Mouse (Mus musculus): ENCODE measurements around the gene Calb2. TPM values are rescaled to one million over a fixed set of nuclear protein-coding genes. Genes with fewer than 3 reads are reported as not detected.
A peak's percentile ranks its signal among the peaks of the same experiment; 100 is the strongest.

Calb2 gene
- not detected in 2 replicates for polyA plus RNA-seq (2015; fragmentation: Nextera tagmentation; extraction: Ambion mirVana)

- no peak within 1 kb of the TSS for H3K4me2 ChIP-seq (ENCODE audit: low read depth, low read length)
- H3K27me3 ChIP-seq (replicated peaks; ENCODE audit: control insufficient read depth, insufficient read depth, low read length), result peaks cover 25% of the 10 kb centered on the region
- H3K4me3 ChIP-seq (ENCODE audit: low read length), result no peak within 1 kb of the TSS
- H3K27ac ChIP-seq (ENCODE audit: low read length), result no peak within 1 kb of the TSS
- H3K9me3 ChIP-seq (ENCODE audit: control insufficient read depth, low read length), result no peaks in the 10 kb centered on the region
- H3K9ac ChIP-seq (ENCODE audit: low read depth, low read length), result no peak within 1 kb of the TSS
- no peaks in the 10 kb centered on the region for H3K4me1 ChIP-seq (ENCODE audit: control insufficient read depth, insufficient read depth, low read length)
- WGBS, result under 1% methylated on average over 33 of the region's 33 CpGs
- no peaks in the 10 kb centered on the region for H3K36me3 ChIP-seq (ENCODE audit: control insufficient read depth, insufficient read depth, low read length)
- peak; percentile 64; the same call in 1 of the 2 replicates for ATAC-seq
Measured at GRCm38 (mm10) chr8:110168046-110168445, at the start of gene Calb2. Calb2 (minus strand) TSS chr8:110168210.

GRCm38 (mm10) chr8:110217681-110218131, 49.7 kb upstream of the Calb2 start:
- Histone ChIP-seq H3K4me1 (ENCODE audit: control insufficient read depth, insufficient read depth, low read length) (peaks cover 4% of the 10 kb centered on the region; the same call in 1 of the 2 replicates), H3K36me3 (ENCODE audit: control insufficient read depth, insufficient read depth, low read length) (peaks cover 11% of the 10 kb centered on the region; the same call in 1 of the 2 replicates), H3K27ac (ENCODE audit: low read length) (no peak overlapping the region), H3K4me3 (ENCODE audit: low read length) (peak overlapping the region; percentile 54), H3K27me3 (replicated peaks; ENCODE audit: control insufficient read depth, insufficient read depth, low read length) (no peaks in the 10 kb centered on the region), H3K4me2 (ENCODE audit: low read depth, low read length) (peak overlapping the region; percentile 71), H3K9ac (ENCODE audit: low read depth, low read length) (peak overlapping the region; percentile 57), H3K9me3 (ENCODE audit: control insufficient read depth, low read length) (no peaks in the 10 kb centered on the region)
- WGBS, result under 1% methylated on average over 42 of the region's 43 CpGs
- peak; percentile 100 for ATAC-seq

GRCm38 (mm10) chr8:110217198-110217597, 49.2 kb upstream of the Calb2 start:
- peaks cover 9% of the 10 kb centered on the region; the same call in 1 of the 2 replicates for H3K36me3 ChIP-seq (ENCODE audit: control insufficient read depth, insufficient read depth, low read length)
- peak; percentile 38 for ATAC-seq

GRCm38 (mm10) chr8:110216253-110216652, 48.2 kb upstream of the Calb2 start:
- Histone ChIP-seq H3K4me1 (ENCODE audit: control insufficient read depth, insufficient read depth, low read length) (peaks cover 4% of the 10 kb centered on the region; the same call in 1 of the 2 replicates), H3K36me3 (ENCODE audit: control insufficient read depth, insufficient read depth, low read length) (0 out of 2 replicates have a peak, but pooled peaks cover under 1% of the 10 kb centered on the region), H3K27me3 (replicated peaks; ENCODE audit: control insufficient read depth, insufficient read depth, low read length) (no peaks in the 10 kb centered on the region), H3K4me2 (ENCODE audit: low read depth, low read length) (no peak overlapping the region), H3K9ac (ENCODE audit: low read depth, low read length) (no peak overlapping the region), H3K4me3 (ENCODE audit: low read length) (no peak overlapping the region), H3K9me3 (ENCODE audit: control insufficient read depth, low read length) (no peaks in the 10 kb centered on the region), H3K27ac (ENCODE audit: low read length) (no peak overlapping the region)
- no peak for ATAC-seq
- 72% methylated on average over 5 of the region's 5 CpGs for WGBS

More at GRCm38 (mm10) chr8:110217198-110217597, 49.2 kb upstream of the Calb2 start:
- no peak overlapping the region for H3K9ac ChIP-seq (ENCODE audit: low read depth, low read length)
- peaks cover 4% of the 10 kb centered on the region; the same call in 1 of the 2 replicates for H3K4me1 ChIP-seq (ENCODE audit: control insufficient read depth, insufficient read depth, low read length)
- H3K4me3 ChIP-seq (ENCODE audit: low read length), result peak overlapping the region; percentile 54
- H3K27me3 ChIP-seq (replicated peaks; ENCODE audit: control insufficient read depth, insufficient read depth, low read length), result no peaks in the 10 kb centered on the region
- no peak overlapping the region for H3K27ac ChIP-seq (ENCODE audit: low read length)
- H3K4me2 ChIP-seq (ENCODE audit: low read depth, low read length), result peak overlapping the region; percentile 60
- 31% methylated on average over 5 of the region's 5 CpGs for WGBS
- H3K9me3 ChIP-seq (ENCODE audit: control insufficient read depth, low read length), result no peaks in the 10 kb centered on the region

GRCm38 (mm10) chr8:110215365-110215764, 47.4 kb upstream of the Calb2 start, which contains the start of gene Cmtr2:
Cmtr2 (plus strand) TSS chr8:110215665.
- no peak within 1 kb of the TSS for H3K9ac ChIP-seq (ENCODE audit: low read depth, low read length)
- H3K9me3 ChIP-seq (ENCODE audit: control insufficient read depth, low read length), result no peaks in the 10 kb centered on the region
- no peak for ATAC-seq
- no peak within 1 kb of the TSS for H3K4me3 ChIP-seq (ENCODE audit: low read length)
- H3K36me3 ChIP-seq (ENCODE audit: control insufficient read depth, insufficient read depth, low read length), result no peaks in the 10 kb centered on the region
- no peak within 1 kb of the TSS for H3K27ac ChIP-seq (ENCODE audit: low read length)
- H3K4me2 ChIP-seq (ENCODE audit: low read depth, low read length), result no peak within 1 kb of the TSS
- H3K4me1 ChIP-seq (ENCODE audit: control insufficient read depth, insufficient read depth, low read length), result peaks cover 4% of the 10 kb centered on the region; the same call in 1 of the 2 replicates
- no peaks in the 10 kb centered on the region for H3K27me3 ChIP-seq (replicated peaks; ENCODE audit: control insufficient read depth, insufficient read depth, low read length)
- 70% methylated on average over 7 of the region's 7 CpGs for WGBS

GRCm38 (mm10) chr8:110201806-110202205, 33.8 kb upstream of the Calb2 start:
- no peak for ATAC-seq

GRCm38 (mm10) chr8:110196678-110197077, 28.7 kb upstream of the Calb2 start:
- Histone ChIP-seq H3K27ac (ENCODE audit: low read length) (no peak overlapping the region), H3K4me1 (ENCODE audit: control insufficient read depth, insufficient read depth, low read length) (no peaks in the 10 kb centered on the region), H3K36me3 (ENCODE audit: control insufficient read depth, insufficient read depth, low read length) (no peaks in the 10 kb centered on the region), H3K9ac (ENCODE audit: low read depth, low read length) (no peak overlapping the region), H3K4me3 (ENCODE audit: low read length) (no peak overlapping the region), H3K27me3 (replicated peaks; ENCODE audit: control insufficient read depth, insufficient read depth, low read length) (no peaks in the 10 kb centered on the region), H3K4me2 (ENCODE audit: low read depth, low read length) (no peak overlapping the region), H3K9me3 (ENCODE audit: control insufficient read depth, low read length) (no peaks in the 10 kb centered on the region)
- WGBS, result 0% methylated on average over 5 of the region's 5 CpGs
- no peak for ATAC-seq

More at GRCm38 (mm10) chr8:110201806-110202205, 33.8 kb upstream of the Calb2 start:
- Histone ChIP-seq H3K4me3 (ENCODE audit: low read length) (no peak overlapping the region), H3K27me3 (replicated peaks; ENCODE audit: control insufficient read depth, insufficient read depth, low read length) (no peaks in the 10 kb centered on the region), H3K36me3 (ENCODE audit: control insufficient read depth, insufficient read depth, low read length) (no peaks in the 10 kb centered on the region), H3K4me1 (ENCODE audit: control insufficient read depth, insufficient read depth, low read length) (no peaks in the 10 kb centered on the region), H3K9ac (ENCODE audit: low read depth, low read length) (no peak overlapping the region), H3K4me2 (ENCODE audit: low read depth, low read length) (no peak overlapping the region), H3K9me3 (ENCODE audit: control insufficient read depth, low read length) (no peaks in the 10 kb centered on the region), H3K27ac (ENCODE audit: low read length) (no peak overlapping the region)
- WGBS, result 33% methylated on average over 11 of the region's 11 CpGs

- no peak overlapping the region for H3K27ac ChIP-seq (ENCODE audit: low read length)
- H3K4me2 ChIP-seq (ENCODE audit: low read depth, low read length), result no peak overlapping the region
- no peak overlapping the region for H3K9ac ChIP-seq (ENCODE audit: low read depth, low read length)
- H3K27me3 ChIP-seq (replicated peaks; ENCODE audit: control insufficient read depth, insufficient read depth, low read length), result no peaks in the 10 kb centered on the region
- H3K4me3 ChIP-seq (ENCODE audit: low read length), result no peak overlapping the region
- H3K9me3 ChIP-seq (ENCODE audit: control insufficient read depth, low read length), result no peaks in the 10 kb centered on the region
- H3K36me3 ChIP-seq (ENCODE audit: control insufficient read depth, insufficient read depth, low read length), result no peaks in the 10 kb centered on the region
- ATAC-seq, result no peak
- WGBS, result 21% methylated on average over 8 of the region's 8 CpGs
- H3K4me1 ChIP-seq (ENCODE audit: control insufficient read depth, insufficient read depth, low read length), result no peaks in the 10 kb centered on the region
Measured at GRCm38 (mm10) chr8:110188961-110189750, 21.1 kb upstream of the Calb2 start.

GRCm38 (mm10) chr8:110185538-110185937, 17.5 kb upstream of the Calb2 start:
- Histone ChIP-seq H3K9me3 (ENCODE audit: control insufficient read depth, low read length) (no peaks in the 10 kb centered on the region), H3K4me2 (ENCODE audit: low read depth, low read length) (no peak overlapping the region), H3K27ac (ENCODE audit: low read length) (no peak overlapping the region), H3K4me1 (ENCODE audit: control insufficient read depth, insufficient read depth, low read length) (no peaks in the 10 kb centered on the region), H3K27me3 (replicated peaks; ENCODE audit: control insufficient read depth, insufficient read depth, low read length) (no peaks in the 10 kb centered on the region; the same call in 1 of the 2 replicates), H3K4me3 (ENCODE audit: low read length) (no peak overlapping the region), H3K36me3 (ENCODE audit: control insufficient read depth, insufficient read depth, low read length) (no peaks in the 10 kb centered on the region), H3K9ac (ENCODE audit: low read depth, low read length) (no peak overlapping the region)
- WGBS, result 80% methylated on average over 4 of the region's 4 CpGs
- no peak for ATAC-seq

All from intestine, embryonic 16.5 days (tissue).